Mouse (Mus musculus) layer of hippocampus, adult 18-20 months (tissue): ENCODE data around the gene Igf2bp3. TPM values are rescaled to one million over a fixed set of nuclear protein-coding genes. Genes with fewer than 3 reads are reported as not detected.

Experiments used
- DNase-seq, 2 experiments: peaks; one replicate each; pipeline ENCODE4 v3.0.0; 2022; ENCODE audit warnings: low spot score in 2 of 2
- total RNA-seq, 2 experiments: library from RNA; stranded (reverse); gene quantifications; 2 replicates each; pipeline ENCODE4 v1.2.3; 2021

The Igf2bp3 gene
- total RNA-seq, 2 experiments from 2014 or later, result not detected

GRCm38 (mm10) chr6:49176018-49176417 lies 38.7 kb downstream of the Igf2bp3 start:
- DNase-seq, result no peak

DNA sequence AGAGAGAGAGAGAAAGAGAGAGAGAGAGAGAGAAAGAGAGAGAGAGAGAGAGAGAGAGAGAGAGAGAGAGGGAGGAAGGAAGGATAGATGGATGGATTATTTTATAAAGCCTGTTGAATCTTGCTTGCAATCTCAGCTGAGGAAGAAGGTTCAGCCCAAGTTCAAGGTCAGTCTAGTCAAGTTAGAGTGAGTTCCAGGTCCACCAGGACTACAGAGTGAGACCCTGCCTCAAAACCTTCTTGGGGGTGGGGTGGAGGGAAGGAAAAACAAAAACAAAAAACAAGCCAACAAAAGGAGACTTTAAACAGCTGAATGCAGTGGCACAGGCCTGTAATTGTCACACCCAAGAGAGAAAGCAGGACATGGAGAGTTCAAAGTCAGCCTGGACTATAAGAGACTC lies 40.1 kb downstream of the Igf2bp3 start:
- no peak for DNase-seq

DNA sequence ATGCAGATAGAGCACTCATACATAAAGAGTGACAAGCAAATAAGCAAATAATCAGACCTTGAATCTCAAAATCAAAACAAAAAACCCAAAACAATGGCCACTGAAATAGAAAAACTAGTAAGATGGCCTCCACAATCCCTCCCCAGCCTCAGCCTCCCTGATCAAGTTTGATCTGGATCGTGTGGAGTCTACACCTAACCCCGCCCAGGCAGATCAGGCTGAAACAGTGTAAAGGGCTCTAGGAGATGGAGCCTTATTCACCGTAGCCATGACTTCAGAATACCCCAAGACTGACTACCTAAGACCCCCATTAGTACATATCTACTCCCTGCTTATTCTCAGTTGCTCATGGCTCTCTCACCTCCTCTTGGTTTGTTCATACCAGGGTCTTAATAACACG lies 41.1 kb downstream of the Igf2bp3 start:
- DNase-seq, result no peak

GRCm38 (mm10) chr6:49173265-49173664 lies 41.5 kb downstream of the Igf2bp3 start:
- no peak for DNase-seq

DNA sequence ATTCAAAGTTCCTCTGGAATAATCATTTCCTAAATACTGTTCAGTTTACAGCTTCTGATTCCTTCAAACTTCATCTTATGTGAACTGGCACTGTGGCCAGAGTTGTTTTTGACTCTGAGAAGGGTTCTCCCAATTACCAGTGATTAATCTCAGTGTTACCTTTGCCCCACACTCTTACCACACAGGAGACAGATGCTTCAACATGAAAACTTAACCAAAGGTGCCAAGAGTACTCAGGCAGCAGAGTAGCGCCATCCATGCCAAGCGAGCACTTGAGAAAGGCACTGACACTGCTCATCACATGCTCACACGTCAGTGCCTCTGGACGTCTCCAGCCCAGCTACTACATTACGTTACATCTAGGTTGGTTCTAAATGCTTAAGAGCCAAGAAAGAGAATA lies 43.5 kb downstream of the Igf2bp3 start:
- DNase-seq, result no peak

- no peak for DNase-seq
Measured at GRCm38 (mm10) chr6:49168648-49169047, 46.1 kb downstream of the Igf2bp3 start.

- no peak for DNase-seq
Measured at GRCm38 (mm10) chr6:49167406-49167805, 47.4 kb downstream of the Igf2bp3 start.

GRCm38 (mm10) chr6:49166318-49166717 lies 48.4 kb downstream of the Igf2bp3 start:
- no peak for DNase-seq

- DNase-seq, result no peak
Measured at GRCm38 (mm10) chr6:49165855-49166254, 48.9 kb downstream of the Igf2bp3 start.

- DNase-seq, result peak in 1 of 2 experiments; percentile 7
Measured at GRCm38 (mm10) chr6:49165101-49165500, 49.7 kb downstream of the Igf2bp3 start.

GRCm38 (mm10) chr6:49164701-49165100 lies 50.1 kb downstream of the Igf2bp3 start:
- DNase-seq, result no peak

- no peak for DNase-seq
Measured at GRCm38 (mm10) chr6:49159971-49160370, 54.8 kb downstream of the Igf2bp3 start.

DNA sequence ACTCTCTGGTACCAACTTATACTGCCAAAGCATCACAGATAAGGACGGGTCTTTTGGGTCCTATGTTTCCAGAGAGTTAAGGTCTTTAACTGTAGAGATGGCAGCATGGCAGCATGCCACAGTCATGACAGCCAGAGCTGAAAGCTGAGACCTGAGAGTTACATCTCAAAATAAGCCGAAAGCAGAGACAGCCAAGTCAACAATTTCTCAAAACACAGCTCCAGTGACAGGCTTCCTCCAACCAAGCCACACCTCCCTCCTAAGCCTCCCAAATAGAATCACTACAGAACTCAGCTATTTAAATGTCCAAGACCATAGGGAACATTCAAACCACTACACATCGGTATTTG lies 58.0 kb downstream of the Igf2bp3 start:
- no peak for DNase-seq

DNA sequence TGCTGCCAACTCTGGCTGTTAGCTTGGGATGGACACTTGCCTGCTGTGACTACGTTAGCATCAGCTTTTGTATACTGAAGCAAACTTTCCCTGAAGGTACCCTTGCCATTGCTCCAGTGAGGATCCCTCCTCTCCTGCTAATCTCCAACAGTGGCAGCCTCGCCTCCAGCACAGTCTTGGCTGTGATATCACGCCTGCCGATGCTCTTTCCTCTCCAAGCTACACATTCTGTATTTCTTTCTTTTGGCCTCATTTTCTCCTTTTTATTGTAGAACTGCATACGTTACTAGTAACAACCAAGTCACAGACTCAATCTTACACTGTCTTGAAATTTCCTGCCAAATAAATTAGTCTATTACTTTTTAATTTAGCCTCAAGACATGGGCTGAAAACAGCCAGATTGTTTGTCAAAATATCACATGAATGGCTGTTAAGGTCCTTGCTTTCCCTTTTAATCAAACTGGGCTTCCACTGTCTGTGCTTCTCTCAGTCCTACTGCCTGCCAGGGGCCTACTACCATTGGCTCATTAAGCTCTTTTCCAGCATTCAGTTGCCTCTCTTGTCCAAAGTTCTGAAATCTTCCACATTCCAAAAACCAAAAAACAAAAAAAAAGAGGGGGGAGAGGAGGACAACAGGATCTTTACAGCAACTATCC lies 58.5 kb downstream of the Igf2bp3 start:
- no peak for DNase-seq

GRCm38 (mm10) chr6:49151465-49151864 lies 63.3 kb downstream of the Igf2bp3 start:
- no peak for DNase-seq

GRCm38 (mm10) chr6:49150349-49151229 lies 64.2 kb downstream of the Igf2bp3 start:
- no peak for DNase-seq

DNA sequence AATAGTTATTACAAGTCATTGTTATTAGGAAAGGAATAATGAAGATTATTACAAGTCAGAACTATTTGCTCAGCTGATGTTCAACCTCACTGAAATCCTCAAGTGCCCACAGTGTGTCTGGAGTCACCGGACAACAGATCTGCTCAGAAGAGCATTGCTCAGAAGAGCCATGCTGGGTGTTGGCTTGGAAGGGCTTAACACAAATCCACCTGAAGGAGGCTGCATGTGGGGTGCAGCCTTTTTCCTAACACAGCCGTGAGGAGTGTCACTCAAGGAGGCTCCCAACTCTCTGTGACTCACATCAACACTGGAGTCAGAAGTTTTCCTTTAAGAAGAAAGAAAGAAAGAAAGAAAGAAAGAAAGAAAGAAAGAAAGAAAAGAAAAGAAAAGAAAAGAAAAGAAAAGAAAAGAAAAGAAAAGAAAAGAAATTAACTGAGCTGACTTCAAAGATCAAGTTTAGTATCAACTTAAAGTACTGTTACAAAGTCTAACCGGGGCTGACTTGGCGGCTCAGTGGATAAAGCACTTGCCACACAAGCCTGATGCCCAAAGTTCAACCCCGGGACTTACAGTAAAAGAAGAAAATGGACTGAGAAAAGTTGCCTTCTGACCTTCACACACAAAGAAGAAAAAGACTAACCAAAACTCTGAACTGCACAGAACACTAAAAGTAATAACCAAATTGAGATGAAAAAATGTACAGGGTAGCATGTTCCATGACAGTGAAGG lies 65.4 kb downstream of the Igf2bp3 start:
- DNase-seq, result no peak

DNA sequence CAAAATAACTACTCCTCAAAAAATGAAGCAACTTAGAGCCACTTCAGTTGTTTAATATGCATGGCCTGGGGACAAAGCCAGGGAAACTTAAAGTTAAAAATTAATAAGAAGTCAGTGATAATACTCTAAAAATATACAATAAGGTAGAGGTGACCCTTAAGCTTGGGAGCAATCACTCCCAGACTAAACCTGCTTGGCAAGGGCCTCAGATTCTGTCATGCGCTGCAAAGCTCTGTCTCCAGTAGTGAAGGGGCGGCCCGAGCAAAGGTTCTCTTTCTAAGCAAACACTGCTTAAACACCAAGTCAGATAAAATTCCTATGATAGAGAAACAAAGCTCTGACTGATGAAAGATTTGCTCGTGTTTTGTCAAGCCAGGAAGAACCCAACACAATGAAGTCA lies 66.0 kb downstream of the Igf2bp3 start:
- no peak for DNase-seq

DNA sequence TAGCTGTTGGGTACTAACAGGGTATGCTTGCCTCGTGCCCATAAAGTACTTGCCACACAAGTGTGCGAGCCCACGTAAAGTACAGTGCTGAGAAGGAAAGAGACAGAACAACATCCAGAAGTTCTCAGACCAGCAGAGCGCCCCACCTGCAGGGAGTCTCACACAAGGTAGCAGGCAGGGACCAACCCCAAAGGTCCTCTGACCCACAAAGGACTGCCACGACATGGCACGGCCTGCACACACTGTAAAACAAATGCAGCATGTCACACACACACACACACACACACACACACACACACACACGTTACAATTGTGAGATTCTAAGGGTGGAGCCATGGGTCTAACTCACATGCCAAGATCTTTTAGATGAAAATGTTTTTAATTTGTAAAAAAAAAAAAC lies 66.4 kb downstream of the Igf2bp3 start:
- DNase-seq, result no peak

GRCm38 (mm10) chr6:49146461-49146860 lies 68.3 kb downstream of the Igf2bp3 start:
- no peak for DNase-seq

DNA sequence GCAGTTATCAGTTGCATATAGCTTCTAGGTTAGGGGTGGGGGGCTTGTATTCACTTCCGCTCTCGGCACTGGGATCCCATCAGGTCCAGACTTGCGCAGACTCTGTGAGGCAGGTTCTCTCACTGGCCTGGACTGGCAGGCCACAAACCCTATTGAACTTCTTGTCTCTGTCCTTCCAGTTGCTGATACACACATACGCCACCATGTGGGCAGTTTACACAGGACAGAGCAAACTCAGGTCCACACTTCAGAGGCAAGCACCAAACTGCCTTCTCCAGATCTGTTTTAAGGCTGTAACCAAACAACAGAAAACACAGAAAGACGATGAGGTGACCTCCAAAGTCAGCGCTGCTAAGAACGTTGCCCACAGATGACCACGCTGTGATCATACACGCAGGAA lies 72.3 kb downstream of the Igf2bp3 start:
- DNase-seq, result no peak

GRCm38 (mm10) chr6:49141125-49141524 lies 73.6 kb downstream of the Igf2bp3 start:
- no peak for DNase-seq
